Mouse (Mus musculus): ENCODE data around the gene Tectb.

DNA sequence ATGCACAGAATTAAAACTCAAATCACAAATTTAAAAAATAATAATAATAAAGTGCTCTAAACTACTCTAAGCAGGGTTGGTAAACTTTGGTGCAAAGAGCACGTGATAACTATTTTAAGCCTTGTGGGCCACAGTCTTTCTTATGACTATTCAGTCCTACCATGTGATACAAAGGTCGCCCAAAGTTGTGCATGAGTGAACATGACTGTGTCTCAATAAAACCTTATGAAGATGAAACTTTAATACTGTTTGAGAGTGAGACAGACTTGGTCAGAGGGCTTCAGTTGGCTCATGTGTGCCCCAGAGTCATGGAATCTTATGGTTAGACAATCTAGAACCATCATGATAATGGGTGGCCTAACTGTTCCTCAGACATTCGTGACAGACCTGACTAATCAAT, 44.6 kb upstream of the Tectb start:
- TF ChIP-seq CTCF (IDR thresholded peaks at IDR 0.05; ENCODE audit: low read depth, low read length), result no peak
- TF ChIP-seq POLR2AphosphoS5 (IDR thresholded peaks at IDR 0.05; ENCODE audit: insufficient replicate concordance, low read depth, low read length), result no peak
- no peak for TF ChIP-seq GATA1 (IDR thresholded peaks at IDR 0.05; ENCODE audit: borderline replicate concordance, low read length)
- TF ChIP-seq GATA2 (IDR thresholded peaks at IDR 0.05; ENCODE audit: borderline replicate concordance, low read depth, low read length), result no peak
- TF ChIP-seq TAL1 (conservative IDR thresholded peaks at IDR 0.05; ENCODE audit: low read depth, low read length), result no peak

Measured in G1E (cell line).